Mouse (Mus musculus) lung, adult 2 months (tissue): ENCODE results near the gene Smox. TPM values are rescaled to one million over a fixed set of nuclear protein-coding genes. Genes with fewer than 3 reads are reported as not detected.
"Not testable (repeated sequence)": the region's sequence is repeated elsewhere in the genome, so short reads cannot be mapped to it uniquely, and the experiment has no call there.

Experiments used
- DNase-seq: peaks from one replicate; pipeline ENCODE4 v3.0.0; 2022
- H3K4me1 ChIP-seq: fragments of 200-500 bp; 2 replicates; pipeline ENCODE4 v1.6.1; 2011; ENCODE audit warnings: low read length; ENCODE audit not compliant: control insufficient read depth, insufficient read depth
- H3K4me3 ChIP-seq: fragments of 200-500 bp; replicated peaks from 2 replicates; pipeline ENCODE3; 2011; ENCODE audit warnings: low read depth, mild to moderate bottlenecking, control low read depth, low read length; ENCODE audit errors: extremely low read depth
- CTCF ChIP-seq: fragments of 200-500 bp; IDR thresholded peaks from 2 replicates; pipeline ENCODE4 v1.5.1; 2011; ENCODE audit warnings: mild to moderate bottlenecking, low read length, control low read depth; ENCODE audit not compliant: insufficient read depth
- POLR2A ChIP-seq: fragments of 200-500 bp; IDR thresholded peaks from 2 replicates; pipeline ENCODE4 v1.6.1; 2011; ENCODE audit warnings: low read depth, mild to moderate bottlenecking, control low read depth, low read length, borderline replicate concordance; ENCODE audit errors: extremely low read depth
- WGBS: fragments of 180-500 bp; shearing (Covaris S2); methylation state at CpG from one replicate; pipeline ENCODE4 v1.1.7; 2018; 5-methylcytosine and 5-hydroxymethylcytosine counted together
- polyA plus RNA-seq: library from polyadenylated mRNA; depleted of rRNA; stranded (reverse); fragments of >200 nt; gene quantifications from 2 replicates; pipeline ENCODE4 v1.2.3, GENCODE M21; 2012

Smox gene
- polyA plus RNA-seq, 1 experiment: 28.4 TPM

DNA sequence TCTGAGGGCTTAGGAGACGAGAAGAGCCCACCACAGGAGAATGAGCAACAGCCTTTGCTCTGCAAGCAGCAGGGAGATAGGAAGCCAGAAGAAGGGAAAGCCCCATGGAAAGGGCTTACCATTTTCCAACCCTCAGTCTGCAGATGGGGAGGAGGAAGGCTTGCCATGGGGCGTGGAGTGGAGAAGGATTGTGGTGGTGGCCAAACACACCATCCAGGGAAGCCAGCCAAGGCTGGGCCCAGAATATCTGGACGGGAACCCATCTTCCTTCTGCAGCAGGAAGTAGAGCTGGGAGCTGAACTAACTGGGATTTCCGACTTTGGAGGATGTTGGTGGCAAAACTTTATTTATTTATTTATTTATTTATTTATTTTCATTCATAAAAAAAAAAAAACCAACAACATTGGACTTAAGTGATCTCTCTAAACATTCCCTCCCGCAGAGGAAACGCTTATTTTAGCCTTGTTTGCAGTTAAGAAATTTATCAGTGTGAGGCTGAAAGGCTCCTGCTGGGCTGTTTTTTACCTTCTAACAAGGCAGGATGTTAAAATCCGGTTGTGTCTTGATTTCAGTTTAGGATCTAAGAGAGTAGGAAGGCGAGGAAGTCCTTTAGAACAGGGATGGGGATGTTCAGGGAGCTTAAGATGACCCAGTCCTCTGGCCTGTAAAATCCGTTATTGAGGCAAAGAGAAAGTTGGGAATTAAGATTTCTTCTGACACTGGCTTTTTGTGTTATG is 30.2 kb upstream of the Smox start:
- TF ChIP-seq CTCF (no peak), POLR2A (no peak)
- Histone ChIP-seq H3K4me1 (peaks cover 7% of the 10 kb centered on the region; the same call in 1 of the 2 replicates), H3K4me3 (no peak overlapping the region)
- 37% methylated on average over 9 of the region's 9 CpGs for WGBS
- DNase-seq: no peak

DNA sequence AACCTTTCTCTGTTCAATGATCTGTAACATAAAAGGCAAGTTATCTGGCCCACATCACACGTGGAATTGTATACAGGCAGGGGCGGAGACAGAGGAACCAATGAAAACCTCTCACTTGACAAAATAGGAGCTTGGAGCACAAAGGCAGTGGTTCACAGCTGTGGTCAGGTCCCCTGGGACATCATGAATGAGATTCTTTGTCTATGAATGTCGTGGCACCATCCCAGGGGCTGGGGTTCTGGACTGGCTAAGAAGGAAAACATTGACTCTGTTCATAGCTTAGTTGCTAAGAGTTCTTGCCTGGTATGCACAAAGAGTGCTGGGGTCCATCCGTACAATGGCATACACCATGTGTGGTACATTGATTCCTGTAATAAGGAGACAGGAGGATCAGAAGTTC is 28.3 kb upstream of the Smox start:
- no peak overlapping the region for H3K4me3 ChIP-seq
- DNase-seq: no peak
- H3K4me1 ChIP-seq: peaks cover 4% of the 10 kb centered on the region; the same call in 1 of the 2 replicates
- no peak for TF ChIP-seq CTCF
- no peak for TF ChIP-seq POLR2A
- 80% methylated on average over 4 of the region's 4 CpGs for WGBS

DNA sequence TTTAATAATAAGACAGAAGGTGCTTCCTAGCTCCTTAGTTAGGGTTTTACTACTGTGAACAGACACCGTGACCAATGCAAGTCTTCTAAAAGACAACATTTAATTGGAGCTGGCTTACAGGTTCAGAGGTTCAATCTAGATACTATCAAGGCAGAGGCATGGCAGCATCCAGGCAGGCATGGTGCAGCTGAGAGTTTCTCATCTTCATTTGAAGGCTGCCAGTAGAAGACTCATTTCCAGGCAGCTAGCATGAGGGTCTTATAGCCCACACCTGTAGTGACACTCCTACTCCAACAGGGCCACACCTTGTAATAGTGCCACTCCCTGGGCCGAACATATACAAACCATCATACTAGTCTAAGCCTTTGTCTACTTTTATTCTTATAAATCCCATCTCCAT is 27.1 kb upstream of the Smox start:
- WGBS: 95% methylated on average over 2 of the region's 2 CpGs
- TF ChIP-seq CTCF: no peak
- no peak for TF ChIP-seq POLR2A
- DNase-seq: no peak
- no peak overlapping the region for H3K4me3 ChIP-seq
- H3K4me1 ChIP-seq: peaks cover 3% of the 10 kb centered on the region; the same call in 1 of the 2 replicates

DNA sequence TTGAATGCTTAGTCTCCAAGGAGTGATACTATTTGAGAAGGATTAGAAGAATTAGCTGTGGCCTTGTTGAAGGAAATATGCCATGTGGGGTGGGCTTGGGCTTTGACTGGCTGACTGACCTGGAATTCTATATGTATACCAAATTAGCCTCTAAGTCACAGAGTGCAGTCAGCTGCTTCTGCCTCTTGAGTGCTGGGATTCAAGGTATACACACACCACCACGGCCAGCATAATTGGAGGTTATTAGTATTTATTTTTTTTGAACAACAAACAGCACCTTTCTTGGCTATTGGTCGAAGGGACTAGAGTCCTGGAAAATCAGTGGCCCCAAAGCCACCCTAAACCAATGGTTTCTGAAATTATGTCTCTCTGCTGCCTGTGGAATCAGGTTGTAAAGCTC is 24.6 kb upstream of the Smox start:
- H3K4me3 ChIP-seq: no peak overlapping the region
- DNase-seq: no peak
- TF ChIP-seq POLR2A: no peak
- no peak for TF ChIP-seq CTCF
- WGBS: 72% methylated on average over 2 of the region's 2 CpGs
- H3K4me1 ChIP-seq: no peaks in the 10 kb centered on the region

DNA sequence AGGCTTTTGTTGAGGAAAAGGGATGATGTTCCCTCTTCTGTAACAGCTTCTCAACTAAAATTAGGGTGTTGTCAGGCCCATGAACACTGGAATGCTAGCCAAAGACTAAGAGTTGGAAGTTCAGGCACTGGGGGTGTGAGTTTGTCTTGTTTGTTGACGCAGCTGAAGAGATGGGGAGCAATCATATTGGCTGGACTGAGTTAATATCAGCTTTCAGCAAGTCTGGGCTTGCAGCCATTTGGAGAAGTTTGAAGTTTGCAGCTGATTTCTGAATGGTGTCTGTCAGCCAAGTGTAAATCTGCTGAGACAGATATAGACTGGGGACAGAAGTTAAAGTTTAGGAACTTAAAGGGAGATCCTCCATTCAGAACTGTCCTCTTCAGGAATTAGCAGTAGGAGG is 21.4 kb upstream of the Smox start:
- WGBS: 58% methylated on average over 1 of the region's 1 CpGs
- TF ChIP-seq POLR2A: no peak
- no peak for TF ChIP-seq CTCF
- no peak overlapping the region for H3K4me3 ChIP-seq
- no peak for DNase-seq
- no peaks in the 10 kb centered on the region for H3K4me1 ChIP-seq

DNA sequence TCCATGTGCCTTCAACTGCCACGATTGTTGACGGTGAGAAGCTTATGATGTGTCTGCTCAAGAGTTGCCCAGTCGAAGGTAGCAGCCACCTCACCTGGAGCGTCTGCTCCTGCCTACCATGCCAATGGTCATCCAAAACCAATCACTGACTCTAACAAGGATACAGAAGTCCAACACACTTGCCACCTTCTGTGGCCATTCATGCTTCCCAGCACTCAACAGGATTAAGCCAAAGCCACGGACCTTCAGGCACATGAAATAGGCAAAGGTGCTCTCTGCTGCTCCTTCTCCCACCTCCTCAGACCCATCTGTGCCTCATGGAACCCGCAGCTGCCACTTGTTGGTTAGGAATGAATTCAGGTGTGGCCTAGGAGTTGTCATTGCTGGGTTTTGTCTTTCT is 17.5 kb upstream of the Smox start:
- WGBS: 87% methylated on average over 6 of the region's 6 CpGs
- Histone ChIP-seq H3K4me3 (no peak overlapping the region), H3K4me1 (no peaks in the 10 kb centered on the region)
- TF ChIP-seq POLR2A: no peak
- TF ChIP-seq CTCF: no peak
- DNase-seq: no peak

DNA sequence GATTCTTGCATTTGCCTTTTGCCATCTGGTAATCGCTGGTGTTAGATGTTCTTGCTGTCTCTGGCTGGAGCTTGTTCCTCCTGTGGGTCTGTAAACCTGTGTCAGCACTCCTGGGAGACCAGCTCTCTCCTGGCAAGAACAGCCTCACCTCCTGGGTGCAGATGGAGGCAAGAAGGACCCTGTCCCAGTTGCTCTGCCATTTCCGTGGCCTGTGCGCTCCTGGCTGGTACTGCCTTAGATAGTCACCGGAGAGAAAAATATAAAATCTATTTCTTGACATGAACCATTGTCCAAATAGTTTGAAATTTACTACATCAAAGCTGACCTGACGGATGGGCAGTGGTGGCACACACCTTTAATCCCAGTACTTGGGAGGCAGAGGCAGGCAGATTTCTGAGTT is 14.2 kb upstream of the Smox start:
- not testable (repeated sequence) for H3K4me3 ChIP-seq, DNase-seq, H3K4me1 ChIP-seq
- WGBS: 93% methylated on average over 5 of the region's 5 CpGs

DNA sequence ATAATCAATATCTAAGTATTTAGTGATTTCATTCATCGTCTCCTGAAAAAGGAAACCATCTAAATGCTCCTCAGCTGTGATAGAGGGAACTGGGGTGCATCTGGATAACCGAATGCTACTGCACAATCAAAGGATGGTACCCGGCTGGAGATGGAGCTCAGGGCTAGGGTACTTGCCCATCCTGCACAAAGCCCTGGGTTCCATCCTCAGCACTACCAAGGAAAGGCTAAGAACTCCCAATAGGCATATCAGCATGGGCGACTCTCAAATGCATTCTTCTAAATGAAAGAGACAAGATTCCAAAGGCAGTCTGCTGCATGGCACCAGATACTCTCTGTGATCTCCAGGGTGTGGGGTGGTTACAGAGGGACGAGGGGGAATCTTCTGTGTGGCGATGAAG is 13.4 kb upstream of the Smox start:
- DNase-seq: no peak
- Histone ChIP-seq H3K4me1 (no peaks in the 10 kb centered on the region), H3K4me3 (no peak overlapping the region)
- 87% methylated on average over 6 of the region's 6 CpGs for WGBS
- TF ChIP-seq POLR2A: no peak
- TF ChIP-seq CTCF: no peak

DNA sequence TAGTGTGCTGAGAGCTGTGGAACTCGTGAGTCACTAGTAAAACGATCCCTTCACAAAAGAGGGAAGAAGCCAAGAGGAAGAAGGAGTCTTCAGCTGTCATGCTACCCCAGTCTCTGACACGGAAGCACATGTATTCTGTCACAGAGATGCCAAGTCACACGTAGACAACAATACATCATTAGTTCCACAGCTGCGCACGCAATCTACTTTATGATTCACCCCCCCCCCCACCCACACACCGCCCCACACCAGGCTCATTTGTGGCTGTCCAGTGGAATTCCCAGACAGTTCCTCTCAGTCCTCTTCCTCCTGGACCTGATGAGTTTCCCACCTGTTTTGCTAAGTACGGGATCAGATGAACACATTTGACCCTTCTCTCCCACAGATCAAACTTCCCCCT is 12.9 kb upstream of the Smox start:
- WGBS: 80% methylated on average over 8 of the region's 8 CpGs
- no peaks in the 10 kb centered on the region for H3K4me1 ChIP-seq
- DNase-seq: no peak
- H3K4me3 ChIP-seq: no peak overlapping the region
- no peak for TF ChIP-seq CTCF
- no peak for TF ChIP-seq POLR2A

DNA sequence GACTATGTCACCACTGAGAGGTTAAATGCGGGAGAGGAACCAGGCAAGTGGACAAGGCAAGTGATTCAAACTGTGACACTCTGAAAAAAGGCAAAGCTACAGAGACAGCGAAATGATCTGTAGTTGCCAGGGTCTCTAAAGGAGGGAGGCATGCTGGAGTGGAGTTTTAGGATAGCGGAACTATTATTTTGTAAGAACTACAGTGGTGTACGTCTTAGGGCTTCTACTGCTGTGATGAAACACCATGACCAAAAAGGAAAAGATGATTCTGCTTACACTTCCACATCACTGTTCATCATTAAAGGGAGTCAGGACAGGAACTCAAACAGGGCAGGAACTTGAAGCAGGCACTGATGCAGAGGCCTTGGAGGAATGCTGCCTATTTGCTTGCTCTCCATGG is 12.4 kb upstream of the Smox start:
- no peaks in the 10 kb centered on the region for H3K4me1 ChIP-seq
- no peak for DNase-seq
- no peak overlapping the region for H3K4me3 ChIP-seq
- WGBS: 82% methylated on average over 4 of the region's 4 CpGs
- TF ChIP-seq POLR2A (no peak), CTCF (no peak)

DNA sequence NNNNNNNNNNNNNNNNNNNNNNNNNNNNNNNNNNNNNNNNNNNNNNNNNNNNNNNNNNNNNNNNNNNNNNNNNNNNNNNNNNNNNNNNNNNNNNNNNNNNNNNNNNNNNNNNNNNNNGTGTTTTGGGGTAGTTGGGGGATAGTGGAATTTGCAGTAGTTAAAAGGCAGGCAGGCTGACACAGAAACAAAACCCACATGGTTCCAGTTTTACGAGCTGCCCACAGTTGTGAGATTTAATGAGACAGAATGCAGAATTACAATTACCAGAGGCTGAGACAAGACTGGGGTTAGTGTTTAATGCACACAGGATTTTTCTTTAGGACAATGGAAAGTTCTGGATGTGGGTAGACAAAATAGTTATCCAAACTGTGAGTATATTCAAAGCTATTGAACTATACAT is 9.6 kb upstream of the Smox start:
- no peak for DNase-seq
- Histone ChIP-seq H3K4me3 (no peak overlapping the region), H3K4me1 (no peaks in the 10 kb centered on the region)
- TF ChIP-seq POLR2A (no peak), CTCF (no peak)
- WGBS: 74% methylated on average over 1 of the region's 1 CpGs
